Mouse (Mus musculus): ENCODE results near the gene Fat1. TPM values are rescaled to one million over a fixed set of nuclear protein-coding genes. Genes with fewer than 3 reads are reported as not detected.

Gene Fat1
- polyA plus RNA-seq, 1 experiment, result 1.4 TPM

GRCm38 (mm10) chr8:45093599-45093998 lies 158.4 kb downstream of the Fat1 start:
- TF ChIP-seq POLR2A (IDR thresholded peaks at IDR 0.05; ENCODE audit: borderline replicate concordance, low read depth, low read length), result no peak
- no peak for TF ChIP-seq CTCF (IDR thresholded peaks at IDR 0.05; ENCODE audit: low read depth, low read length)
- Histone ChIP-seq H3K27ac (ENCODE audit: insufficient read depth, low read depth, low read length) (no peak overlapping the region), H3K4me1 (ENCODE audit: control insufficient read depth, insufficient read depth, low read length) (no peaks in the 10 kb centered on the region), H3K4me3 (ENCODE audit: insufficient read depth, low read length) (no peak overlapping the region)

Other genes with a start within 250 kb of the Fat1 start
- not detected in 2 replicates for gene Mtnr1a, start 133.7 kb downstream of the Fat1 start, polyA plus RNA-seq (2012; ENCODE audit: insufficient read depth, insufficient read length, missing spikeins)